Mouse (Mus musculus) thymus, adult 2 months (tissue): ENCODE results near the gene Prkce.

Source experiments
- CTCF ChIP-seq: fragments of 200-500 bp; IDR thresholded peaks from 2 replicates; pipeline ENCODE4 v1.5.1; 2012; ENCODE audit warnings: mild to moderate bottlenecking, control low read depth, low read length, moderate library complexity, borderline replicate concordance; ENCODE audit not compliant: control insufficient read depth, poor library complexity, insufficient read depth; ENCODE audit errors: extremely low read depth
- POLR2A ChIP-seq: fragments of 200-500 bp; IDR thresholded peaks from 2 replicates; pipeline ENCODE4 v1.6.1; 2012; ENCODE audit warnings: mild to moderate bottlenecking, low read length, control low read depth, moderate library complexity; ENCODE audit not compliant: control insufficient read depth, poor library complexity, insufficient read depth; ENCODE audit errors: extremely low read depth

- TF ChIP-seq CTCF = no peak
- TF ChIP-seq POLR2A = no peak
Measured at GRCm38 (mm10) chr17:86209680-86210251, 42.2 kb downstream of the Prkce start.
